Mouse (Mus musculus) embryonic fibroblast, embryonic 13.5 days (primary cell): ENCODE data around the gene Dydc1.

ENCODE experiments used
- CTCF ChIP-seq: IDR thresholded peaks from 2 replicates; pipeline ENCODE4 v1.5.1; 2011; ENCODE audit warnings: mild to moderate bottlenecking, control low read depth, low read length, moderate library complexity, borderline replicate concordance; ENCODE audit not compliant: insufficient read depth
- POLR2A ChIP-seq: IDR thresholded peaks from 2 replicates; pipeline ENCODE4 v1.6.1; 2011; ENCODE audit warnings: low read depth, mild to moderate bottlenecking, control low read depth, low read length, moderate library complexity

DNA sequence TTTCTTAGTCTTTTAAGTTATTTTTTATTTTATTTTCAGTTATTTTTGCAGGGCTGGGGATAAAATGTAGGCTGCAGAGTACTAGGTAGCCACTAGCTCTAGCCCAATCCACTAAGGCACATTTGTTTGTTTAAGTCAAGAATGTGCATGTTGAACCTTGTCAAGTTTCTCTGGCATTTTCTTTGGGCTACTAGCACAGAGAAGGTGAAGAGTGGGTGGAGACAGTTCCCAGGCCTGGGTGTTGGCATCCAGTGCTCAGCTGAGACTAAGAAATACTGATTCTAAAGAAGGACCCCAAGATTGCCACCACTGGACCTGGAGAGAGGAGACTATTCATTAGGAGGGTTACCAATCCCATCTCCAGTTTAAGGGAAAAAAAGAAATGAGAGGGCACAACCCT, 64.3 kb downstream of the Dydc1 start:
- no peak for TF ChIP-seq POLR2A
- no peak for TF ChIP-seq CTCF
